52 mouse cellular contexts compared by ENCODE assay signal in the genomic region with DNA sequence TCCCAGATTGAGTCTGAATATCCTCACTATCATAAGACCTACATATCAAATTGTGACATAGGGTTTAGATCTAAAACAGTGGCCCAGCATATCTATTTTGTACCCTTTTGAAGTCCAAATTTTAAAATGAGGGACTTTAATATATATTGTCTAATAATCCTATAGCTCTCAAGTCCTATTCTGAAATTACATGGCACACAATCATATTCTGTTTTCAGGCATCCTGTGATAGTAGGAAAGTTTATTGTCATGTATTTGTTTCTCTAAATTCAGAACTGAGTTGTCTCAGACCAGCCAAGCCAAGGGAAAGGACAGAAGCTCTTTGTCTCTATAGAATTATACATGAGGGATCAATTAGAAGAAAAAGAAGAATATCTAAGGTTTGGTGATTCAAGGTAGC. TPM values are rescaled to one million over a fixed set of nuclear protein-coding genes. Genes with fewer than 3 reads are reported as not detected.
"Had no signal": no experiment of that assay in that cellular context is flagged by ENCODE, and none has a peak within 500 bp of the region (broad histone marks: within the 10 kb centered on the region; RNA-seq: fewer than 3 reads in every experiment).

Gene Olfr166, plus strand, starts transcription at position 301 of the 400 bp plus-strand sequence.

- H3K9ac ChIP-seq: heart, embryonic 12.5 days; heart, embryonic 13.5 days; heart, embryonic 15.5 days; hindbrain, embryonic 12.5 days; hindbrain, embryonic 13.5 days; hindbrain, embryonic 14.5 days; hindbrain, embryonic 15.5 days; intestine, embryonic 15.5 days; kidney, embryonic 15.5 days had no signal

- H3K27ac ChIP-seq: heart, embryonic 10.5 days; heart, embryonic 13.5 days; heart, embryonic 15.5 days; hindbrain, embryonic 10.5 days; hindbrain, embryonic 12.5 days; hindbrain, embryonic 13.5 days; hindbrain, embryonic 14.5 days; hindbrain, embryonic 15.5 days; hindbrain, postnatal 0 days; intestine, embryonic 15.5 days; kidney, embryonic 15.5 days; kidney, postnatal 0 days; layer of hippocampus, adult 2 months; left cerebral cortex, adult 2 months had no signal

- H3K9me3 ChIP-seq: heart, embryonic 15.5 days; hindbrain, embryonic 15.5 days; intestine, embryonic 15.5 days; kidney, embryonic 15.5 days had no signal

- DNase-seq: heart, postnatal 10 days; heart, postnatal 14 days; heart, postnatal 36 days; heart, postnatal 4 days; kidney, adult 11 months; kidney, adult 18-20 months; kidney, adult 2 months; kidney, adult 8-10 months; kidney, adult 9 months; kidney, postnatal 10 days; kidney, postnatal 25 days; kidney, postnatal 36 days; kidney, postnatal 4 days; layer of hippocampus, adult 9-11 months; layer of hippocampus, postnatal 36 days had no signal

- H3K4me2 ChIP-seq: heart, embryonic 11.5 days; heart, embryonic 12.5 days; heart, embryonic 13.5 days; heart, embryonic 15.5 days; hindbrain, embryonic 12.5 days; hindbrain, embryonic 13.5 days; hindbrain, embryonic 14.5 days; hindbrain, embryonic 15.5 days; intestine, embryonic 15.5 days; kidney, embryonic 15.5 days had no signal

- H3K36me3 ChIP-seq: heart, embryonic 10.5 days; heart, embryonic 12.5 days; heart, embryonic 13.5 days; heart, embryonic 15.5 days; hindbrain, embryonic 10.5 days; hindbrain, embryonic 12.5 days; hindbrain, embryonic 13.5 days; hindbrain, embryonic 15.5 days; intestine, embryonic 15.5 days; kidney, embryonic 15.5 days had no signal

- H3K4me1 ChIP-seq: heart, embryonic 10.5 days; heart, embryonic 12.5 days; heart, embryonic 13.5 days; heart, embryonic 15.5 days; hindbrain, embryonic 10.5 days; hindbrain, embryonic 12.5 days; hindbrain, embryonic 13.5 days; hindbrain, embryonic 15.5 days; intestine, embryonic 15.5 days; kidney, embryonic 15.5 days had no signal

- H3K27me3 ChIP-seq: heart, embryonic 12.5 days; heart, embryonic 13.5 days; heart, embryonic 15.5 days; hindbrain, embryonic 12.5 days; hindbrain, embryonic 13.5 days; hindbrain, embryonic 15.5 days; intestine, embryonic 15.5 days; kidney, embryonic 15.5 days had no signal

- H3K4me3 ChIP-seq: heart, embryonic 10.5 days; heart, embryonic 12.5 days; heart, embryonic 13.5 days; heart, embryonic 15.5 days; hindbrain, embryonic 10.5 days; hindbrain, embryonic 12.5 days; hindbrain, embryonic 13.5 days; hindbrain, embryonic 15.5 days; intestine, embryonic 15.5 days; kidney, embryonic 15.5 days; layer of hippocampus, adult 2 months; left cerebral cortex, adult 2 months had no signal

RNA-seq across cellular contexts. Expression of gene Olfr166, which starts in this region (rescaled TPM):
- total RNA-seq: heart, postnatal 10 days; heart, postnatal 14 days; heart, postnatal 25 days; heart, postnatal 36 days; heart, postnatal 4 days; hematopoietic stem cell, adult 5-6 weeks; layer of hippocampus, adult 18-20 months; layer of hippocampus, adult 2 months; layer of hippocampus, adult 8-10 months; layer of hippocampus, postnatal 10 days; layer of hippocampus, postnatal 14 days; layer of hippocampus, postnatal 25 days; layer of hippocampus, postnatal 36 days; left cerebral cortex, adult 18-20 months; left cerebral cortex, adult 2 months; left cerebral cortex, adult 8-10 months had no signal
- polyA plus RNA-seq: heart, embryonic 10.5 days; heart, embryonic 11.5 days; heart, embryonic 12.5 days; heart, embryonic 13.5 days; heart, embryonic 14.5 days; heart, embryonic 15.5 days; heart, embryonic 16.5 days; heart, postnatal 0 days; hindbrain, embryonic 10.5 days; hindbrain, embryonic 11.5 days; hindbrain, embryonic 12.5 days; hindbrain, embryonic 13.5 days; hindbrain, embryonic 14.5 days; hindbrain, embryonic 15.5 days; hindbrain, embryonic 16.5 days; hindbrain, postnatal 0 days; inflammation-experienced regulatory T-cells, adult 6 months; intestine, embryonic 14.5 days; intestine, embryonic 15.5 days; intestine, embryonic 16.5 days; intestine, postnatal 0 days; kidney, adult 2 months; kidney, embryonic 14.5 days; kidney, embryonic 15.5 days; kidney, embryonic 16.5 days; kidney, postnatal 0 days; large intestine, adult 2 months had no signal
